Mouse (Mus musculus): ENCODE results near the gene Ndrg2. TPM values are rescaled to one million over a fixed set of nuclear protein-coding genes. Genes with fewer than 3 reads are reported as not detected.

Ndrg2 gene
- polyA plus RNA-seq, 1 experiment from 2014 or later, result 66.4 TPM

DNA sequence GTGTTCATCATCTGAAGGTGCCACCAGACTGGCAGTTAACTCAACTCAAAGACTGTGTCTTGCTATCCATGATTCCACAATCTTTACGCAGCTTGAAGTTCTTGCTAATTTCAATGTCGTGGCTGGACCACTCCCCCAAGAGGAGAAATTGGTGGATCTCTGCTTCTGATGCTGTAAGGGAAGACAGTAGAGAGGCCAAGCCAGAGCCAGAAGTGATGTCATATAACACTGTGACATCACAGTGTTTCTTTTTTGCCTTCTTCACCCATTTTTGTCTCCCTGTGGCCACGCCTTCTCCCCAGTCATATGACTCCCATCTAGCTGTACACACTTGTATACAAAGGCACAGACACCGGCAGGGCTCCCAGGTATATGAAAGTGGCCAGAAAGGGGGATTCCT, 4.2 kb upstream of the Ndrg2 start, which contains the start of gene Tppp2:
Tppp2 (plus strand) TSS at position 301 of the 400 bp plus-strand sequence.
- Histone ChIP-seq H3K9ac (ENCODE audit: low read depth, low read length) (no peak within 1 kb of the TSS), H3K4me1 (ENCODE audit: control insufficient read depth, low read depth, low read length) (peaks cover 10% of the 10 kb centered on the region), H3K27me3 (ENCODE audit: control insufficient read depth, insufficient read depth, low read depth, low read length) (peaks cover 13% of the 10 kb centered on the region), H3K4me3 (ENCODE audit: low read depth, low read length) (no peak within 1 kb of the TSS), H3K4me2 (ENCODE audit: low read depth, low read length) (no peak within 1 kb of the TSS), H3K9me3 (replicated peaks; ENCODE audit: control insufficient read depth, low read length) (no peaks in the 10 kb centered on the region), H3K36me3 (ENCODE audit: control insufficient read depth, insufficient read depth) (no peaks in the 10 kb centered on the region), H3K27ac (ENCODE audit: low read length) (no peak within 1 kb of the TSS)
- 77% methylated on average over 4 of the region's 4 CpGs for WGBS (ENCODE audit: insufficient replicate concordance)
- ATAC-seq (ENCODE audit: low read depth), result no peak

DNA sequence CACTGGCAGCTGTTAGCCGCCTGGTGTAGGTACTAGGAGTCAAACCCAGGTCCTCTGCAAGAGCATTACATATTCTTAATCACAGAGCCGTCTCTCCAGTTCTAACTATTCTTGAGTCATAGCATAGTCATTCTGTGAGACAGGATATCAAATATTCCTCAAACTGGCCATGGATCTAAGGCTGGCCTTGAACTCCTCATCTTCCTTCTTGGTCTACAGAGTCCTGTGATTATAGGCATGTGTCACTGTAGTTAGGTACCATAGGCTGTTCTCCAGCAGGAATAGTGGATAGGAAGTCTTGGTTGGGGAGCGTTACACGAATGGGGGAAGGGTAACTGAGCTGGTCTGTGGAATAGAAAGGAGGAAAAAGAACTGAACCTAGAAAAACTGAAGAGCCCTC, 2.6 kb upstream of the Ndrg2 start:
- peaks cover 17% of the 10 kb centered on the region for H3K27me3 ChIP-seq (ENCODE audit: control insufficient read depth, insufficient read depth, low read depth, low read length)

DNA sequence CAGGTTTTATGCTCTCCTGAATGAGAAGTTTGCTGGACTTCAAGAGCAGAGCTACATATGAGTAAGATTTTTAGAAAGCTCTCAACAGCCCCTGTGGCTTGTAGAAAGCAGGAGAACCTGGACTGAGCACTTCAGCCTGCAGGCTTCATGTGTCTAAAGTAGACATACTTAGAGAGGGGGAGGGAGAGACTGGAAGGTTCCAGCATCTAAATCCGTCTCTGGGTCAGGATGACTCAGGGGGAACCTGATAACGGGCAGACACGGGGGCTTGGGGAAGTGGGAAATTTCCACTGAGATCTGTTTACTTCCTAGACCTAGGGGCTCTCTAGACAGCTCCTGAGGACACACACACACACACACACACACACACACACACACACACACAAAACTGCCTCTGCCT, 1.1 kb upstream of the Ndrg2 start:
- H3K4me3 ChIP-seq (ENCODE audit: low read depth, low read length), result no peak overlapping the region
- no peak overlapping the region for H3K4me2 ChIP-seq (ENCODE audit: low read depth, low read length)
- H3K27ac ChIP-seq (ENCODE audit: low read length), result no peak overlapping the region
- peaks cover 10% of the 10 kb centered on the region for H3K4me1 ChIP-seq (ENCODE audit: control insufficient read depth, low read depth, low read length)
- 7% methylated on average over 3 of the region's 3 CpGs for WGBS (ENCODE audit: insufficient replicate concordance)
- peaks cover 17% of the 10 kb centered on the region for H3K27me3 ChIP-seq (ENCODE audit: control insufficient read depth, insufficient read depth, low read depth, low read length)
- no peak overlapping the region for H3K9ac ChIP-seq (ENCODE audit: low read depth, low read length)
- H3K9me3 ChIP-seq (replicated peaks; ENCODE audit: control insufficient read depth, low read length), result no peaks in the 10 kb centered on the region
- H3K36me3 ChIP-seq (ENCODE audit: control insufficient read depth, insufficient read depth), result no peaks in the 10 kb centered on the region; the same call in 1 of the 2 replicates
- ATAC-seq (ENCODE audit: low read depth), result no peak

More for the DNA sequence above, 2.6 kb upstream of the Ndrg2 start:
- 62% methylated on average over 4 of the region's 4 CpGs for WGBS (ENCODE audit: insufficient replicate concordance)
- no peak overlapping the region for H3K4me2 ChIP-seq (ENCODE audit: low read depth, low read length)
- no peak overlapping the region for H3K27ac ChIP-seq (ENCODE audit: low read length)
- H3K4me1 ChIP-seq (ENCODE audit: control insufficient read depth, low read depth, low read length), result peaks cover 10% of the 10 kb centered on the region
- H3K9ac ChIP-seq (ENCODE audit: low read depth, low read length), result no peak overlapping the region
- no peaks in the 10 kb centered on the region for H3K9me3 ChIP-seq (replicated peaks; ENCODE audit: control insufficient read depth, low read length)
- H3K4me3 ChIP-seq (ENCODE audit: low read depth, low read length), result no peak overlapping the region
- no peaks in the 10 kb centered on the region for H3K36me3 ChIP-seq (ENCODE audit: control insufficient read depth, insufficient read depth)
- no peak for ATAC-seq (ENCODE audit: low read depth)

DNA sequence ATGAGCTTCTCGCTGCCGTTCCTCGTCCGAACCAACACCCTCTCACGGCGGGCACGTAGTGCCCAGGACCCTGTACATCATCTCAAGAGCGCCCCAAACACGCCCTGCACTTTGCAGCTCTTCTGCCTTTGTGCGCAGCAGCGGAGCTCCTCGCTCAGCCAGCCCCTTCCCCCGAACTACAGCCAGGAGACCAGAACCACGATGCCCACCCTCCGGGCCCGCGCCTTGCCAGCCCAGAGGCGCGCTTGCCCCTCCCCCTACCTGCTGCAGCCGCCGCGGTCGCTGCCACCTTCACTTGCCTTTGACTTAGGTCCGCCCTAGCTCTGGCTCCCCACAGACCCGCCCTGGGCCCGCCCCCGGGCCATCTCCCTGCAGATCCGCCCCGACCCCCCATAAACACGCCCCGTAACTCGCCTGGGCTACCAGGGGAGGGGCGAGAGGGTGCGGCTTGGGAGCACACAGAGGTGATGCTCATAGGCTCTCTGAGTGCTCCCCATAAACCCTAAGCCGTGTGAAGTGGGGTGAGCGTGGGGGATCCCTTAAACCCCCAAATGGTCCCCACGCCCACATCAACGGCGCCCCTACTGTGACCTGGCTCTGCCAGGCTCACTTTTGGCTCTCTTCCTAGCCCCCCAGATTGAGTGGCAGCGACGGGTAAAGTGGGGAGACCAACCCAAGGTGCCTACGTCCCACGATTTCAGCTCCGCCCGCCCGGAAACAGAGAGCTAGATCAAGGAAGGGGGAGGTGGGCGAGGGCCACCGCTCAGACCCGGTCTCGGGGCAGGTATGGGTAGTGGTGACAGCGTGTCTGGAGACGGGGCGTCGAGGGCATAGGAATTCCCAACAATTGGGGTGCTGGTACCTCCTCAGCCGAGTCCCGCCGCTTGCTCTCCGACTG, 647 bp downstream of the Ndrg2 start:
- Histone ChIP-seq H3K4me2 (ENCODE audit: low read depth, low read length) (peak overlapping the region; percentile 81), H3K27me3 (ENCODE audit: control insufficient read depth, insufficient read depth, low read depth, low read length) (peaks cover 17% of the 10 kb centered on the region), H3K4me1 (ENCODE audit: control insufficient read depth, low read depth, low read length) (peaks cover 10% of the 10 kb centered on the region), H3K4me3 (ENCODE audit: low read depth, low read length) (peak overlapping the region; percentile 63), H3K27ac (ENCODE audit: low read length) (peak overlapping the region; percentile 55), H3K36me3 (ENCODE audit: control insufficient read depth, insufficient read depth) (peaks cover 4% of the 10 kb centered on the region; the same call in 1 of the 2 replicates), H3K9ac (ENCODE audit: low read depth, low read length) (peak overlapping the region; percentile 49), H3K9me3 (replicated peaks; ENCODE audit: control insufficient read depth, low read length) (no peaks in the 10 kb centered on the region)
- ATAC-seq (ENCODE audit: low read depth), result peak; percentile 89
- under 1% methylated on average over 58 of the region's 58 CpGs for WGBS (ENCODE audit: insufficient replicate concordance)

DNA sequence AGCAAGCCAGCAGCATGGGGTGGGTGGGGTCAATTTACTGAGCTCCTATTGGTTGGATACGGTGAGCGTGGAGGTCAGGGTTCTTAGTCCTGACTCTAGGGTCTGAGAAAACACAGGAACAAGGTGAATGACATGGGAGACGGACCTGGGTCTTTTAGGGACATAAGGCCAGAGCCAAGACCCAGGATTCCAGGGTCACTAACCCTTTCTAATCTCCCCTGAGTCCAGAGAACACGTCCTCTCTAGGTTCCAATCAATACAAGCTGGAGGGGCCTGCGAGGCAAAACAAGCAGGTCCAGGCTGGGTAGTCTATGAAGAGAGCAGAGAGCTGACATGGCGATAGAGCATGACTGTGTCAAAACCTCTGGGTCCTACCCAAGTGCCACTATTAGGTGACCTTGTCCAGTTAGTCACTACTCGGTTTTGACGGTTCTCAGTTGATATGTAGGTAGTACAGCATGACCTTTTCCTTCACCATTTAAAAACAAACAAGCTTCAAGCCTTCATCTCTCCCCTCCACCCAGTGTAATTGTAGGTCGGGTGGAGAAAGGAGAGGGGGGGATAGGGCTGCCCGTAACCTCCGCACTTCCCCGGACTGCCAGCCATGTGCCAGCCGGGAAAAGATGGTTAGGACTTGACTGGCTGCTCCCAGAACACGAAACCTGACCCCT, 1.4 kb downstream of the Ndrg2 start:
- Histone ChIP-seq H3K9me3 (replicated peaks; ENCODE audit: control insufficient read depth, low read length) (no peaks in the 10 kb centered on the region), H3K27me3 (ENCODE audit: control insufficient read depth, insufficient read depth, low read depth, low read length) (peaks cover 17% of the 10 kb centered on the region), H3K27ac (ENCODE audit: low read length) (peak overlapping the region; percentile 55), H3K36me3 (ENCODE audit: control insufficient read depth, insufficient read depth) (peaks cover 4% of the 10 kb centered on the region; the same call in 1 of the 2 replicates), H3K4me1 (ENCODE audit: control insufficient read depth, low read depth, low read length) (peaks cover 13% of the 10 kb centered on the region), H3K9ac (ENCODE audit: low read depth, low read length) (peak overlapping the region; percentile 49), H3K4me3 (ENCODE audit: low read depth, low read length) (peak overlapping the region; percentile 63), H3K4me2 (ENCODE audit: low read depth, low read length) (peak overlapping the region; percentile 81)
- 11% methylated on average over 14 of the region's 14 CpGs for WGBS (ENCODE audit: insufficient replicate concordance)
- ATAC-seq (ENCODE audit: low read depth), result peak; percentile 52

DNA sequence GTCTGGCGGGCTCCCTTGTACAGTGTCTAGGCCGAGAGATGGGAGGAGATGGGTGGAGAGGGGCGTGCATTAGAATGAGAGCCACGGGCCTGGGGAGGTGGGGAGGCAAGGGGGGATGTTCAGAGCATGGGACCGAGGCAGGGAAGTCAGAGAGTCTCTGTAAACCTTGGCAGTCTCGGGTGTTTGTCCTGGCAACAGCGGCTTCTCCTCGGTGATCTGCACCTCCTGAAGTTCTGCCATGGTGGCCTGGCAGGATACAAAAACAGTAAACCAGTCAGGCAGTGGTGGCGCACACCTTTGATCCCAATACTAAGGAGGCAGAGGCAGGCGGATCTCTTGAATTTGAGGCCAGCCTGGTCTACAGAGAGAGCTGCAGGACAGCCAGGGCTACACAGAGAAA, 2.7 kb downstream of the Ndrg2 start:
- ATAC-seq (ENCODE audit: low read depth), result no peak
- WGBS (ENCODE audit: insufficient replicate concordance), result 70% methylated on average over 10 of the region's 10 CpGs
- no peak overlapping the region for H3K4me3 ChIP-seq (ENCODE audit: low read depth, low read length)
- peaks cover 17% of the 10 kb centered on the region for H3K27me3 ChIP-seq (ENCODE audit: control insufficient read depth, insufficient read depth, low read depth, low read length)
- H3K9ac ChIP-seq (ENCODE audit: low read depth, low read length), result no peak overlapping the region
- H3K27ac ChIP-seq (ENCODE audit: low read length), result no peak overlapping the region
- H3K36me3 ChIP-seq (ENCODE audit: control insufficient read depth, insufficient read depth), result peaks cover 4% of the 10 kb centered on the region; the same call in 1 of the 2 replicates
- no peak overlapping the region; the same call in 1 of the 2 replicates for H3K4me2 ChIP-seq (ENCODE audit: low read depth, low read length)
- peaks cover 25% of the 10 kb centered on the region for H3K4me1 ChIP-seq (ENCODE audit: control insufficient read depth, low read depth, low read length)
- H3K9me3 ChIP-seq (replicated peaks; ENCODE audit: control insufficient read depth, low read length), result no peaks in the 10 kb centered on the region

DNA sequence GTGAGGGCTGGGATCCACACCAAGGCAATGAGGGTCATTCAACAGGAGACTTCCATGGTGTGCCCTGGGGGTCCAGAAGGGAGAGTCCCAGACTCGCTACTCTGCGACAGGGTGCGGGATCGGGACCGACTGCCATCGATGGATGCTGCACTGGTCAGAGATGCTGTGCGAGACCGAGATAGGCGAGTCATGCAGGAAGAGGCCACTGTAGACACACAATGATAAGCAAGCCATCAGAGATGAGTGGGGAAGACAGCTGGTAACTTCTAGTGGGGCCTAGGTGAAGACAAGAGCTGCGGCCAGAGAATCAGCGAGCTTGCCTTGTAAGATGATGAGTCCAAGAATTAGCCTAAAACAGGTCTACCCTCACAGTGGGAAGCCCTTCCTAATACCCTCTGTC, 7.9 kb downstream of the Ndrg2 start:
- no peak overlapping the region for H3K9ac ChIP-seq (ENCODE audit: low read depth, low read length)
- H3K36me3 ChIP-seq (ENCODE audit: control insufficient read depth, insufficient read depth), result peaks cover 4% of the 10 kb centered on the region; the same call in 1 of the 2 replicates
- peaks cover 17% of the 10 kb centered on the region for H3K4me1 ChIP-seq (ENCODE audit: control insufficient read depth, low read depth, low read length)
- H3K27me3 ChIP-seq (ENCODE audit: control insufficient read depth, insufficient read depth, low read depth, low read length), result no peaks in the 10 kb centered on the region
- no peak overlapping the region for H3K4me3 ChIP-seq (ENCODE audit: low read depth, low read length)
- 25% methylated on average over 11 of the region's 11 CpGs for WGBS (ENCODE audit: insufficient replicate concordance)
- ATAC-seq (ENCODE audit: low read depth), result 0 out of 2 replicates have a peak, but pooled peaks have one; percentile 50
- no peak overlapping the region for H3K27ac ChIP-seq (ENCODE audit: low read length)
- no peak overlapping the region for H3K4me2 ChIP-seq (ENCODE audit: low read depth, low read length)
- H3K9me3 ChIP-seq (replicated peaks; ENCODE audit: control insufficient read depth, low read length), result no peaks in the 10 kb centered on the region

DNA sequence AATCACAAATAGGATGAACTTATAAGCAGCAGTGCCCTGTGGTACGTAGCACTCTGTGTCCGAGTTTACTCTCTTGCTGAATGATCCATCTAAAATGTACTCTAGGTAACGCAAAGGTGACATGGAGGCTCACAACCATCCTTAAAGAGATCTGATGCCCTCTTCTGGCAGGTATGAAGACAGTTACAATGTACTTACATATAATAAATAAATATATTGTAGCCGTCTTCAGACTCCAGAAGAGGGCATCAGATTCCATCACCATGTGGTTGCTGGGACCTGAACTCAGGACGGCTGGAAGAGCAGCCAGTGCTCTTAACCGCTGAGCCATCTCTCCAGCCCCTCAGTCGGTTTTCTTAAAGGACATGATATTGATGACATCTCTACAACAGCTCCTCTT, 9.3 kb downstream of the Ndrg2 start:
- 56% methylated on average over 7 of the region's 7 CpGs for WGBS (ENCODE audit: insufficient replicate concordance)
- Histone ChIP-seq H3K9ac (ENCODE audit: low read depth, low read length) (no peak overlapping the region), H3K4me2 (ENCODE audit: low read depth, low read length) (no peak overlapping the region), H3K27ac (ENCODE audit: low read length) (no peak overlapping the region), H3K27me3 (ENCODE audit: control insufficient read depth, insufficient read depth, low read depth, low read length) (no peaks in the 10 kb centered on the region), H3K9me3 (replicated peaks; ENCODE audit: control insufficient read depth, low read length) (no peaks in the 10 kb centered on the region), H3K4me3 (ENCODE audit: low read depth, low read length) (no peak overlapping the region), H3K4me1 (ENCODE audit: control insufficient read depth, low read depth, low read length) (peaks cover 17% of the 10 kb centered on the region), H3K36me3 (ENCODE audit: control insufficient read depth, insufficient read depth) (peaks cover 2% of the 10 kb centered on the region; the same call in 1 of the 2 replicates)
- no peak for ATAC-seq (ENCODE audit: low read depth)
